Mouse (Mus musculus) hindbrain, embryonic 11.5 days (tissue): ENCODE measurements around the gene Pkib. TPM values are rescaled to one million over a fixed set of nuclear protein-coding genes. Genes with fewer than 3 reads are reported as not detected.

ENCODE experiments used
- ATAC-seq: fragments of 200-750 bp; cut with Nextera tagmentation; 2 replicates; pipeline ENCODE4 v1.8.0; 2017; ENCODE audit warnings: mild to moderate bottlenecking, moderate TSS enrichment, moderate library complexity; ENCODE audit not compliant: low FRiP score
- DNase-seq: peaks from one replicate; pipeline ENCODE4 v3.0.0-alpha.2; 2015; ENCODE audit warnings: low spot score
- H3K27ac ChIP-seq: fragments of 300-500 bp; sonication (generic); 2 replicates; pipeline ENCODE4 v1.5.1; 2014; ENCODE audit warnings: mild to moderate bottlenecking, low read depth, low read length
- H3K27me3 ChIP-seq: fragments of 300-500 bp; sonication (generic); 2 replicates; pipeline ENCODE4 v1.6.1; 2014; ENCODE audit warnings: mild to moderate bottlenecking, low read length, moderate library complexity, mixed read lengths; ENCODE audit not compliant: control insufficient read depth, insufficient read depth
- H3K36me3 ChIP-seq: fragments of 300-500 bp; sonication (generic); 2 replicates; pipeline ENCODE4 v1.6.1; 2014; ENCODE audit warnings: mild to moderate bottlenecking, low read length, moderate library complexity, mixed read lengths; ENCODE audit not compliant: control insufficient read depth, insufficient read depth
- H3K4me1 ChIP-seq: fragments of 300-500 bp; sonication (generic); replicated peaks from 2 replicates; pipeline ENCODE4 v1.6.1; 2014; ENCODE audit warnings: low read length, mixed read lengths; ENCODE audit not compliant: control insufficient read depth, insufficient read depth
- H3K4me2 ChIP-seq: fragments of 300-500 bp; sonication (generic); replicated peaks from 2 replicates; pipeline ENCODE4 v1.6.1; 2014; ENCODE audit warnings: mild to moderate bottlenecking, low read depth, low read length
- H3K4me3 ChIP-seq: fragments of 300-500 bp; sonication (generic); 2 replicates; pipeline ENCODE4 v1.5.1; 2014; ENCODE audit warnings: low read depth, low read length
- H3K9ac ChIP-seq: fragments of 300-500 bp; sonication (generic); 2 replicates; pipeline ENCODE4 v1.6.1; 2014; ENCODE audit warnings: low read depth, low read length
- H3K9me3 ChIP-seq: fragments of 300-500 bp; sonication (generic); 2 replicates; pipeline ENCODE4 v1.6.1; 2016; ENCODE audit warnings: low read length; ENCODE audit not compliant: control insufficient read depth
- WGBS: fragments of 180-500 bp; shearing (Covaris S2); extraction: QIAGEN DNeasy Blood & Tissue Kit; methylation state at CpG from one replicate; pipeline ENCODE4 v1.1.7; 2014; 5-methylcytosine and 5-hydroxymethylcytosine counted together
- polyA plus RNA-seq: library from polyadenylated mRNA; unstranded; fragments of >200 nt; fragmentation: Nextera tagmentation; extraction: Ambion mirVana; gene quantifications from 2 replicates; pipeline ENCODE4 v1.2.1, GENCODE M21; 2014

The Pkib gene
- polyA plus RNA-seq, 1 experiment from 2014 or later: 2.1 TPM

DNA sequence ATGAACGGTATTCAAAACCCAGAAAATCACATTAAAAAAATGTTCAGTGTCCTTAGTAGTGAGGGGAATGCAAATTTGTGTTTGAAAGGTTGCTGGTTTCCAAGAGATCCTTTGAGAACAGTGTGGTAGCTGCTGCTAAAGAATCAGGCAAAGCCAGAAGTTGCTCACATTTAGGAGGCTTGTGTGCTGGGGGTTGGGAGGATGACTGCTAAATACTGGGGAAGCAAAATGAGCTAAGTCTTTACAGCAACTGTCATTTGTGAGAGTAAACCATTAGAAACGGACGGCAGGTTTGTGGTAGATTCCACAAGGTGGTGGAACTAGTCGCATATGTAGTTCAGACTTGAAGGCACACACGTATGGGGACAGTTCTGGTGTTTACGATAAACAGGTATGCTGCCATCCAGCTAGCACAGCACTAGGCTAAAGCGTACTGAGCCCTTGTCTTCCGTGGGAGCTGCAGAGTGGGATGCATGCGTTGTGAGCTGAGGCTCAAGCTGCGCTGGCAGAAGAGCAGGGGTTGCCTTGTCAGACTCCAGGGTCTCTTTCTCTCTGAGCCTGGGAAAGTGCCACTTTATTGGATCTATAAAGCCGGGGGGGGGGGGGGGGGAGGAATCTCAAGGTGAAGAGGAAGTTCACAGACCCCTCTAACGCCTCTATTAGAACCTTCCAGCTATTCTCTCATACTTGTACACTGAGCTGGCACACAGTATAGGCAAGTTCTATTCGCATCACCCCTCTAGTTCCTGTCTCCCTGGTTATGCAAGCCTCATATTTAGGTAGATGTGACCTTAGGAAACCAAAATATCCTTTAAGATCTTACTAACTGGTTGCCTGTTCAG lies 151.7 kb downstream of the Pkib start:
- H3K36me3 ChIP-seq: no peaks in the 10 kb centered on the region
- DNase-seq: peak; percentile 45
- ATAC-seq: peak; percentile 72
- WGBS: 26% methylated on average over 12 of the region's 13 CpGs
- 0 out of 2 replicates have a peak overlapping the region, but pooled peaks have one; percentile 4 for H3K4me3 ChIP-seq
- peak overlapping the region; percentile 25; the same call in 1 of the 2 replicates for H3K4me2 ChIP-seq
- H3K9me3 ChIP-seq: no peaks in the 10 kb centered on the region
- H3K27me3 ChIP-seq: no peaks in the 10 kb centered on the region
- H3K27ac ChIP-seq: peak overlapping the region; percentile 88
- H3K9ac ChIP-seq: peak overlapping the region; percentile 31; the same call in 1 of the 2 replicates
- peaks cover 6% of the 10 kb centered on the region for H3K4me1 ChIP-seq

DNA sequence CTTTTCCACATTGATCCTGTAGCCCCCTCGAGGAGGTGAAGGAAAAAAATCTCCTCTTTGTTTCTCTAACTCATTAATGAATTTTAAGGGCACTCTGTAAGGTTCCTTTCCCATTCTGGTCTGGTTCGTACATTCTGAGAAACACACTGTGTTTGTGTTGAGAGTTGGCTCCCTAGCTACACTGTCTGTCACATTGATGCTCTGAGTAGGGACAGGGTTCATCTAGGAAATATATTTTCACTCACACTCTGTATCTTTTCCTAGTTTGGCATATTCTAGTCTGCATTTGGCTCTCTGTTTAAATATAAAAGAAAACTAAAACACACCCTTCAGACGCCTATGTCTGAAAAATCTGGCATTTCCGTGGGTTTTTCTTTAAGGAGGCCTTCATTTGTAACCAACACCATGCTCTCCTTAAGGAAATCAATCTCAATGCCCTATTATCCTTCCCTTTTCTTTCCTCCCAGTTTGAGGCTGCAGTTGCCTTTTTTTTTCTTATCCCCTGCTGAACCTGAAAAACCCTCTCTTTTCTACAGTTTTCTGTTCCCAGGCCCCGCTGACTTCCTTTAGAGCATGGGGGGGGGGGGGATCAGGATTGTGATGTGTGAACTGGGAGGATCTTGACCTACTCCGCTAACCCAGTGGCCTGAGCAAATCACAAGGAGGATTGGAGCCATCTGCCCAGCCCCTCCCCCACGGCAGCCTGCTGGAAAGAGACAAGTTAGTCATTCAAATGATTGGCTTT lies 152.5 kb downstream of the Pkib start:
- H3K27me3 ChIP-seq: no peaks in the 10 kb centered on the region
- H3K4me3 ChIP-seq: peak overlapping the region; percentile 52
- peaks cover 6% of the 10 kb centered on the region for H3K4me1 ChIP-seq
- peak overlapping the region; percentile 72 for H3K9ac ChIP-seq
- H3K27ac ChIP-seq: peak overlapping the region; percentile 88
- DNase-seq (peak; percentile 90), ATAC-seq (peak; percentile 94)
- WGBS: 4% methylated on average over 7 of the region's 7 CpGs
- peak overlapping the region; percentile 46 for H3K4me2 ChIP-seq
- no peaks in the 10 kb centered on the region for H3K9me3 ChIP-seq
- H3K36me3 ChIP-seq: no peaks in the 10 kb centered on the region

DNA sequence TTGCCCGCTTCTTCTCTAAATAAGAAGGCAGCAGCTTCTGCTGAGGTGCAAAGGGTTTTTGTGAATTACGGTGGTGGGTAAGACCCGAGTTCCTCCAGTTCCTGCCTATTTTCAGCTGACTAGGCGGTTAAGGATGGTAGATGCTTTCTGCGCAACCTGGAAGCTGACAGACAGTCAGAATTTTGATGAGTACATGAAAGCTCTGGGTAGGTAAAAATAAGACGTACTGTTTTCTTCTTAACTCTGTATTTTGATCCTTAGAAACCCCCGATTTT lies 153.0 kb downstream of the Pkib start, which contains the start of gene Fabp7:
Gene Fabp7 (plus strand): TSS at position 6 of the 275 bp plus-strand sequence.
- H3K4me3 ChIP-seq: peak within 1 kb of the TSS; percentile 52
- no peaks in the 10 kb centered on the region for H3K36me3 ChIP-seq
- WGBS: 14% methylated on average over 7 of the region's 7 CpGs
- peak within 1 kb of the TSS; percentile 46 for H3K4me2 ChIP-seq
- ATAC-seq (no peak; the same call in 1 of the 2 replicates), DNase-seq (no peak)
- H3K27ac ChIP-seq: peak within 1 kb of the TSS; percentile 88
- peak within 1 kb of the TSS; percentile 72 for H3K9ac ChIP-seq
- no peaks in the 10 kb centered on the region for H3K9me3 ChIP-seq
- peaks cover 6% of the 10 kb centered on the region for H3K4me1 ChIP-seq
- no peaks in the 10 kb centered on the region for H3K27me3 ChIP-seq

DNA sequence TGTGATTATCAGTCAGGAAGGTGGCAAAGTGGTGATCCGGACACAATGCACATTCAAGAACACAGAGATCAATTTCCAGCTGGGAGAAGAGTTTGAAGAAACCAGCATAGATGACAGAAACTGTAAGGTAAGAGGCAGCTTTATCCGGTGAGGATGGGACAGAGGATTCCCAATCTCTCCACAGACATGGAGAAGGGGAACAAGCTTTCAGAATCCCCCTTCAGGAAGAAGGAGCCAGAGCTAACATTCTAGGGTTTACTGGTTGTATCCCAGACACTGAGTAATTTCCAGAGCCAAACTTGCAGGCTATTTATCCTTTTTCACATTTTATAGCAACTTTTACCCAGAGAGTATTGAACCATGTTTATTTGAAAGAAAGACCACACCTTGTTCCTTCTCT lies 153.8 kb downstream of the Pkib start:
- Histone ChIP-seq H3K4me2 (peak overlapping the region; percentile 46), H3K4me1 (peaks cover 6% of the 10 kb centered on the region), H3K27me3 (no peaks in the 10 kb centered on the region), H3K27ac (peak overlapping the region; percentile 88), H3K9ac (peak overlapping the region; percentile 72), H3K4me3 (peak overlapping the region; percentile 52), H3K9me3 (no peaks in the 10 kb centered on the region), H3K36me3 (no peaks in the 10 kb centered on the region)
- no peak for ATAC-seq
- 38% methylated on average over 2 of the region's 2 CpGs for WGBS
- peak; percentile 20 for DNase-seq

Other genes starting within 250 kb of the Pkib start
- 71.2 and 77.3 TPM in 2 replicates for gene Hsf2, start 145.6 kb upstream of the Pkib start, polyA plus RNA-seq
- 243 and 258 TPM in 2 replicates for gene Serinc1, start 99.5 kb upstream of the Pkib start, polyA plus RNA-seq
- gene Fabp7, start 152.9 kb downstream of the Pkib start, polyA plus RNA-seq: 1,341 and 1,349 TPM in 2 replicates
- 13.1 and 13.9 TPM in 2 replicates for gene Smpdl3a, start 162.4 kb downstream of the Pkib start, polyA plus RNA-seq